Comparison of ENCODE assay signal across 8 mouse cellular contexts in the genomic region with DNA sequence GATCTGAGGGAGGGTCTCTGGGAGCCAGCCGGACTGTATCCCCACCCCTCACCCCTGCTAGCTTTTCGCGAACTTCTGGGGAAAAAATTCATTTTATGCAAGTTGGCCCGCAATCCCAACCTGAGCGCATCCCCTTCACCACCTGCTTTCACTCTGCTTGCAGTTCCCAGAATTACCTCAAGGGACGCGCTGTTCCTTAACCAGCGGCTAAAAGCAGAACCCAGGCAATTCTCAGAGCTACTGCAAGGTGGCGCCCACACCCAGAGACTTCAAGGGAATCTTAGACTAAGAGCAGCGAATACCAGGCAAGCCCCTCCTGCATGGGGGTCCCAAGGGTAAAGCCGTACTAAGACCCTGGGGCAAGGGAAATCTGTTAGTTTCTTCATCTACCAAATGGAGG. TPM values are rescaled to one million over a fixed set of nuclear protein-coding genes. Genes with fewer than 3 reads are reported as not detected.
DNase-seq lines count a peak whose midpoint lies in the region; ATAC-seq and TF ChIP-seq lines count a peak whose summit lies in the region.

No protein-coding gene starts in this region.

- intact Hi-C loops in left cerebral cortex, adult 2 months (cut with DNase I): loop anchor here (5.0 kb wide), 1 partner anchor 126 kb away; a partner anchor contains a TSS

- peak; percentile 88 for DNase-seq in hindbrain, embryonic 10.5 days (ENCODE audit: low spot score)
- DNase-seq in NIH3T3 (ENCODE audit: low read depth): peak; percentile 77
- peak; percentile 67 to 85 for DNase-seq in cerebellum, postnatal 4 days (ENCODE audit: low spot score in 2 of 2)
- peak; percentile 82 for DNase-seq in heart, adult 8-10 months (ENCODE audit: low spot score)
- DNase-seq in left cerebral cortex, adult 2 months (ENCODE audit: extremely low spot score in 1 of 2, low spot score in 2 of 2): peak; percentile 76 to 80
- DNase-seq in natural killer cell, adult 2 months (ENCODE audit: low spot score in 2 of 2): peak; percentile 75 to 86
- peak; percentile 88 for DNase-seq in testis, postnatal 10 days (ENCODE audit: low spot score)

- no peak for ATAC-seq in hindbrain, embryonic 12.5 days (ENCODE audit: low FRiP score)

- H3K9ac ChIP-seq in hindbrain, embryonic 12.5 days: no peak overlapping the region

- H3K4me3 ChIP-seq in hindbrain, embryonic 10.5 days: no peak overlapping the region
- no peak overlapping the region for H3K4me3 ChIP-seq in hindbrain, embryonic 12.5 days
- no peak overlapping the region for H3K4me3 ChIP-seq in left cerebral cortex, adult 2 months

- TF ChIP-seq CTCF in left cerebral cortex, adult 2 months (IDR thresholded peaks at IDR 0.05): peak; percentile 95

- 7% methylated on average over 11 of the region's 11 CpGs for WGBS in hindbrain, embryonic 10.5 days
- 5% methylated on average over 11 of the region's 11 CpGs for WGBS in hindbrain, embryonic 12.5 days

- peaks cover 46% of the 10 kb centered on the region for H3K4me1 ChIP-seq in hindbrain, embryonic 10.5 days (replicated peaks)
- peaks cover 38% of the 10 kb centered on the region for H3K4me1 ChIP-seq in hindbrain, embryonic 12.5 days

- no peak overlapping the region for H3K4me2 ChIP-seq in hindbrain, embryonic 12.5 days (replicated peaks)

- 0 out of 2 replicates have a peak, but pooled peaks cover 5% of the 10 kb centered on the region for H3K9me3 ChIP-seq in hindbrain, embryonic 10.5 days
- no peaks in the 10 kb centered on the region for H3K9me3 ChIP-seq in hindbrain, embryonic 12.5 days (replicated peaks)

- 0 out of 2 replicates have a peak, but pooled peaks cover 6% of the 10 kb centered on the region for H3K36me3 ChIP-seq in hindbrain, embryonic 10.5 days
- no peaks in the 10 kb centered on the region for H3K36me3 ChIP-seq in hindbrain, embryonic 12.5 days

- H3K27ac ChIP-seq in hindbrain, embryonic 10.5 days: no peak overlapping the region
- no peak overlapping the region for H3K27ac ChIP-seq in hindbrain, embryonic 12.5 days
- no peak overlapping the region for H3K27ac ChIP-seq in left cerebral cortex, adult 2 months

- H3K27me3 ChIP-seq in hindbrain, embryonic 10.5 days (ENCODE audit: insufficient read depth, poor library complexity, severe bottlenecking): peaks cover 67% of the 10 kb centered on the region
- peaks cover 52% of the 10 kb centered on the region for H3K27me3 ChIP-seq in hindbrain, embryonic 12.5 days

RNA-seq across cellular contexts. Expression of a gene that starts 2.2 kb away (rescaled TPM):
- 46.5 and 50.0 TPM in 2 replicates for polyA plus RNA-seq in hindbrain, embryonic 10.5 days (2016; fragmentation: Nextera tagmentation; extraction: Ambion mirVana)
- 54.8 and 55.6 TPM in 2 replicates for polyA plus RNA-seq in hindbrain, embryonic 12.5 days (2016; fragmentation: Nextera tagmentation; extraction: Ambion mirVana)
- 10 to 100 TPM; 43.6 to 52.1 (median 45.5) TPM for total RNA-seq in heart, adult 8-10 months (2022)
- 10 to 100 TPM; 53.0 to 53.7 TPM for total RNA-seq in left cerebral cortex, adult 2 months (2021)

RNA-seq across cellular contexts. Expression of a gene that starts 6.9 kb away (rescaled TPM):
- polyA plus RNA-seq in hindbrain, embryonic 10.5 days (2016; fragmentation: Nextera tagmentation; extraction: Ambion mirVana): 0.20 and 0.35 TPM in 2 replicates
- polyA plus RNA-seq in hindbrain, embryonic 12.5 days (2016; fragmentation: Nextera tagmentation; extraction: Ambion mirVana): 1.5 and 1.9 TPM in 2 replicates
- 1 to 10 TPM; 1.6 to 1.9 (median 1.8) TPM for total RNA-seq in heart, adult 8-10 months (2022)
- 1 to 10 TPM; 6.8 to 8.3 TPM for total RNA-seq in left cerebral cortex, adult 2 months (2021)

RNA-seq across cellular contexts. Expression of a gene that starts 23.8 kb away (rescaled TPM):
- polyA plus RNA-seq in hindbrain, embryonic 10.5 days (2016; fragmentation: Nextera tagmentation; extraction: Ambion mirVana): 52.3 and 59.4 TPM in 2 replicates
- polyA plus RNA-seq in hindbrain, embryonic 12.5 days (2016; fragmentation: Nextera tagmentation; extraction: Ambion mirVana): 43.4 and 46.8 TPM in 2 replicates
- total RNA-seq in heart, adult 8-10 months (2022): 100 to 1,000 TPM in 1 of 4 experiments, 10 to 100 TPM in 3; 87.0 to 105 (median 93.5) TPM
- total RNA-seq in left cerebral cortex, adult 2 months (2021): 10 to 100 TPM; 45.3 to 49.5 TPM

RNA-seq across cellular contexts. Expression of a gene that starts 46.4 kb away (rescaled TPM):
- polyA plus RNA-seq in hindbrain, embryonic 10.5 days (2016; fragmentation: Nextera tagmentation; extraction: Ambion mirVana): 17.6 and 19.4 TPM in 2 replicates
- 18.1 and 23.6 TPM in 2 replicates for polyA plus RNA-seq in hindbrain, embryonic 12.5 days (2016; fragmentation: Nextera tagmentation; extraction: Ambion mirVana)
- total RNA-seq in heart, adult 8-10 months (2022): 10 to 100 TPM; 16.2 to 18.3 (median 17.3) TPM
- 10 to 100 TPM; 43.3 to 46.1 TPM for total RNA-seq in left cerebral cortex, adult 2 months (2021)

RNA-seq across cellular contexts. Expression of a gene that starts 49.9 kb away (rescaled TPM):
- 58.4 and 73.5 TPM in 2 replicates for polyA plus RNA-seq in hindbrain, embryonic 10.5 days (2016; fragmentation: Nextera tagmentation; extraction: Ambion mirVana)
- 72.0 and 72.7 TPM in 2 replicates for polyA plus RNA-seq in hindbrain, embryonic 12.5 days (2016; fragmentation: Nextera tagmentation; extraction: Ambion mirVana)
- 10 to 100 TPM; 15.1 to 17.7 (median 16.7) TPM for total RNA-seq in heart, adult 8-10 months (2022)
- 10 to 100 TPM; 47.9 to 54.6 TPM for total RNA-seq in left cerebral cortex, adult 2 months (2021)
